Mouse (Mus musculus) limb, embryonic 14.5 days (tissue): ENCODE measurements at regions not wholly inside any gene's neighbourhood (a gene's known extent, or its start where the extent isn't known, plus 50 kb on each side); places are given as distances from the start of the nearest gene placed in this dataset.

Source experiments
- ATAC-seq: fragments of 200-750 bp; cut with Nextera tagmentation; 2 replicates; pipeline ENCODE4 v1.8.0; 2017; ENCODE audit warnings: low read depth, moderate number of reproducible peaks, moderate TSS enrichment; ENCODE audit not compliant: low FRiP score
- DNase-seq: peaks from one replicate; pipeline ENCODE4 v3.0.0-alpha.2; 2015; ENCODE audit warnings: low spot score
- H3K27ac ChIP-seq: fragments of 300-500 bp; sonication (generic); replicated peaks from 2 replicates; pipeline ENCODE4 v1.5.1; 2014; ENCODE audit warnings: low read depth, mild to moderate bottlenecking, low read length, moderate library complexity, mixed read lengths
- H3K27me3 ChIP-seq: fragments of 300-500 bp; sonication (generic); 2 replicates; pipeline ENCODE4 v1.6.1; 2014; ENCODE audit warnings: low read length, mixed read lengths; ENCODE audit not compliant: control insufficient read depth, insufficient read depth
- H3K36me3 ChIP-seq: fragments of 300-500 bp; sonication (generic); 2 replicates; pipeline ENCODE4 v1.6.1; 2014; ENCODE audit warnings: mild to moderate bottlenecking, low read length, moderate library complexity, mixed read lengths; ENCODE audit not compliant: control insufficient read depth, insufficient read depth
- H3K4me1 ChIP-seq: fragments of 300-500 bp; sonication (generic); 2 replicates; pipeline ENCODE4 v1.6.1; 2014; ENCODE audit warnings: antibody characterized with exemption, low read length, mixed read lengths; ENCODE audit not compliant: control insufficient read depth, insufficient read depth
- H3K4me2 ChIP-seq: fragments of 300-500 bp; sonication (generic); replicated peaks from 2 replicates; pipeline ENCODE4 v1.6.1; 2014; ENCODE audit warnings: low read depth, mild to moderate bottlenecking, low read length, moderate library complexity; ENCODE audit not compliant: severe bottlenecking
- H3K4me3 ChIP-seq: fragments of 300-500 bp; sonication (generic); replicated peaks from 2 replicates; pipeline ENCODE4 v1.5.1; 2014; ENCODE audit warnings: low read length
- H3K9ac ChIP-seq: fragments of 300-500 bp; sonication (generic); 2 replicates; pipeline ENCODE4 v1.6.1; 2014; ENCODE audit warnings: mild to moderate bottlenecking, low read depth, low read length, moderate library complexity; ENCODE audit not compliant: severe bottlenecking
- H3K9me3 ChIP-seq: fragments of 300-500 bp; sonication (generic); 2 replicates; pipeline ENCODE4 v1.6.1; 2016; ENCODE audit warnings: low read length; ENCODE audit not compliant: control insufficient read depth
- POLR2A ChIP-seq: fragments of 200-500 bp; IDR thresholded peaks from 2 replicates; pipeline ENCODE4 v1.8.0; 2012; ENCODE audit warnings: inconsistent platforms, mild to moderate bottlenecking, moderate library complexity, borderline replicate concordance; ENCODE audit not compliant: insufficient read depth, insufficient read length; ENCODE audit errors: extremely low read depth
- WGBS: fragments of 180-500 bp; shearing (Covaris S2); extraction: QIAGEN DNeasy Blood & Tissue Kit; methylation state at CpG from one replicate; pipeline ENCODE4 v1.1.7; 2014; 5-methylcytosine and 5-hydroxymethylcytosine counted together

GRCm38 (mm10) chr3:149357903-149358569, 367.7 kb upstream of the Adgrl2 start:
- no peak overlapping the region for H3K27ac ChIP-seq
- 34% methylated on average over 14 of the region's 14 CpGs for WGBS
- DNase-seq = peak; percentile 86

GRCm38 (mm10) chr3:149357121-149357520, 366.8 kb upstream of the Adgrl2 start:
- no peaks in the 10 kb centered on the region for H3K27me3 ChIP-seq
- TF ChIP-seq POLR2A = no peak
- DNase-seq (no peak), ATAC-seq (no peak)
- no peak overlapping the region for H3K4me3 ChIP-seq
- H3K9me3 ChIP-seq = no peaks in the 10 kb centered on the region
- H3K4me1 ChIP-seq = peaks cover 19% of the 10 kb centered on the region
- H3K36me3 ChIP-seq = no peaks in the 10 kb centered on the region
- WGBS = 24% methylated on average over 2 of the region's 2 CpGs
- H3K9ac ChIP-seq = no peak overlapping the region
- H3K27ac ChIP-seq = no peak overlapping the region
- H3K4me2 ChIP-seq = no peak overlapping the region

More at GRCm38 (mm10) chr3:149357903-149358569, 367.7 kb upstream of the Adgrl2 start:
- H3K9me3 ChIP-seq = no peaks in the 10 kb centered on the region
- peak overlapping the region; percentile 9; the same call in 1 of the 2 replicates for H3K4me2 ChIP-seq
- peak; percentile 79 for ATAC-seq
- no peak for TF ChIP-seq POLR2A
- peaks cover 19% of the 10 kb centered on the region for H3K4me1 ChIP-seq
- H3K9ac ChIP-seq = no peak overlapping the region
- no peak overlapping the region for H3K4me3 ChIP-seq
- H3K36me3 ChIP-seq = no peaks in the 10 kb centered on the region
- H3K27me3 ChIP-seq = no peaks in the 10 kb centered on the region

- no peak for TF ChIP-seq POLR2A
- no peak overlapping the region for H3K4me2 ChIP-seq
- no peaks in the 10 kb centered on the region for H3K36me3 ChIP-seq
- ATAC-seq (peak; percentile 70; the same call in 1 of the 2 replicates), DNase-seq (peak; percentile 58)
- no peaks in the 10 kb centered on the region for H3K27me3 ChIP-seq
- WGBS = 61% methylated on average over 11 of the region's 11 CpGs
- peaks cover 19% of the 10 kb centered on the region for H3K4me1 ChIP-seq
- H3K27ac ChIP-seq = no peak overlapping the region
- H3K4me3 ChIP-seq = no peak overlapping the region
- no peaks in the 10 kb centered on the region for H3K9me3 ChIP-seq
- no peak overlapping the region for H3K9ac ChIP-seq
Observed at GRCm38 (mm10) chr3:149355362-149355761, 365.0 kb upstream of the Adgrl2 start.

GRCm38 (mm10) chr3:149353958-149354357, 363.6 kb upstream of the Adgrl2 start:
- ATAC-seq = no peak
- 86% methylated on average over 5 of the region's 5 CpGs for WGBS

GRCm38 (mm10) chr3:149352546-149352945, 362.2 kb upstream of the Adgrl2 start:
- ATAC-seq = no peak
- Histone ChIP-seq H3K9me3 (no peaks in the 10 kb centered on the region), H3K27ac (no peak overlapping the region), H3K36me3 (no peaks in the 10 kb centered on the region), H3K27me3 (no peaks in the 10 kb centered on the region), H3K4me1 (peaks cover 16% of the 10 kb centered on the region), H3K4me2 (no peak overlapping the region), H3K9ac (no peak overlapping the region), H3K4me3 (no peak overlapping the region)
- TF ChIP-seq POLR2A = no peak
- WGBS = 48% methylated on average over 6 of the region's 6 CpGs
- DNase-seq = no peak

More at GRCm38 (mm10) chr3:149353958-149354357, 363.6 kb upstream of the Adgrl2 start:
- no peak overlapping the region for H3K27ac ChIP-seq
- H3K9ac ChIP-seq = no peak overlapping the region
- peaks cover 24% of the 10 kb centered on the region for H3K4me1 ChIP-seq
- no peak for TF ChIP-seq POLR2A
- H3K4me2 ChIP-seq = no peak overlapping the region
- no peaks in the 10 kb centered on the region for H3K27me3 ChIP-seq
- H3K4me3 ChIP-seq = no peak overlapping the region
- no peaks in the 10 kb centered on the region for H3K36me3 ChIP-seq
- H3K9me3 ChIP-seq = no peaks in the 10 kb centered on the region
- no peak for DNase-seq
